Mouse (Mus musculus) liver, embryonic 14.5 days (tissue): Measurements from ENCODE around the gene Brf1.

Experiments
- CTCF ChIP-seq: IDR thresholded peaks from 2 replicates; pipeline ENCODE4 v1.5.1; 2016; ENCODE audit warnings: antibody characterized with exemption, low read depth, control low read depth
- EP300 ChIP-seq: IDR thresholded peaks from 2 replicates; pipeline ENCODE4 v1.6.1; 2016; ENCODE audit warnings: antibody characterized with exemption, low read depth

- TF ChIP-seq CTCF (no peak), EP300 (no peak)
Observed at GRCm38 (mm10) chr12:113041481-113042439, 41.3 kb upstream of the Brf1 start.
